Mouse (Mus musculus) liver, embryonic 12.5 days (tissue): ENCODE measurements around the gene Vps4a. TPM values are rescaled to one million over a fixed set of nuclear protein-coding genes. Genes with fewer than 3 reads are reported as not detected.
A peak's percentile ranks its signal among the peaks of the same experiment; 100 is the strongest.

Experiments used
- ATAC-seq: fragments of 200-750 bp; cut with Nextera tagmentation; 2 replicates; pipeline ENCODE4 v1.8.0; 2017; ENCODE audit warnings: moderate number of reproducible peaks, mild to moderate bottlenecking, moderate library complexity
- H3K27ac ChIP-seq: fragments of 300-500 bp; sonication (generic); 2 replicates; pipeline ENCODE4 v1.5.1; 2016; ENCODE audit warnings: mild to moderate bottlenecking
- H3K27me3 ChIP-seq: fragments of 300-500 bp; sonication (generic); replicated peaks from 2 replicates; pipeline ENCODE4 v1.6.1; 2016; ENCODE audit warnings: mild to moderate bottlenecking, moderate library complexity
- H3K36me3 ChIP-seq: fragments of 300-500 bp; sonication (generic); 2 replicates; pipeline ENCODE4 v1.6.1; 2016; ENCODE audit warnings: mild to moderate bottlenecking, moderate library complexity
- H3K4me1 ChIP-seq: fragments of 300-500 bp; sonication (generic); 2 replicates; pipeline ENCODE4 v1.6.1; 2016
- H3K4me2 ChIP-seq: fragments of 300-500 bp; sonication (generic); 2 replicates; pipeline ENCODE4 v1.6.1; 2016; ENCODE audit warnings: mild to moderate bottlenecking, moderate library complexity
- H3K4me3 ChIP-seq: fragments of 300-500 bp; sonication (generic); 2 replicates; pipeline ENCODE4 v1.5.1; 2016; ENCODE audit warnings: mild to moderate bottlenecking, moderate library complexity
- H3K9ac ChIP-seq: fragments of 300-500 bp; sonication (generic); 2 replicates; pipeline ENCODE4 v1.6.1; 2016; ENCODE audit warnings: mild to moderate bottlenecking, moderate library complexity
- H3K9me3 ChIP-seq: fragments of 300-500 bp; sonication (generic); replicated peaks from 2 replicates; pipeline ENCODE4 v1.6.1; 2016; ENCODE audit warnings: mild to moderate bottlenecking, moderate library complexity
- WGBS: fragments of 180-500 bp; shearing (Covaris S2); methylation state at CpG from one replicate; pipeline ENCODE4 v1.1.7; 2016; ENCODE audit not compliant: insufficient replicate concordance; 5-methylcytosine and 5-hydroxymethylcytosine counted together
- polyA plus RNA-seq: library from polyadenylated mRNA; unstranded; fragments of >200 nt; fragmentation: Nextera tagmentation; extraction: Ambion mirVana; gene quantifications from 2 replicates; pipeline ENCODE4 v1.2.1, GENCODE M21; 2016

Vps4a gene
- polyA plus RNA-seq, 1 experiment from 2014 or later: 32.8 TPM

GRCm38 (mm10) chr8:107052046-107052445, 21.0 kb downstream of the Vps4a start:
- no peak overlapping the region for H3K4me2 ChIP-seq
- H3K4me3 ChIP-seq: no peak overlapping the region
- peaks cover 43% of the 10 kb centered on the region for H3K4me1 ChIP-seq
- 92% methylated on average over 8 of the region's 8 CpGs for WGBS
- no peak overlapping the region for H3K9ac ChIP-seq
- H3K27ac ChIP-seq: no peak overlapping the region
- peaks cover 65% of the 10 kb centered on the region for H3K36me3 ChIP-seq
- H3K9me3 ChIP-seq: no peaks in the 10 kb centered on the region; the same call in 1 of the 2 replicates
- ATAC-seq: no peak
- H3K27me3 ChIP-seq: no peaks in the 10 kb centered on the region

- Histone ChIP-seq H3K9ac (peak within 1 kb of the TSS; percentile 91), H3K9me3 (no peaks in the 10 kb centered on the region; the same call in 1 of the 2 replicates), H3K27me3 (no peaks in the 10 kb centered on the region), H3K4me1 (peaks cover 31% of the 10 kb centered on the region), H3K27ac (peak within 1 kb of the TSS; percentile 82), H3K4me3 (peak within 1 kb of the TSS; percentile 96), H3K36me3 (peaks cover 69% of the 10 kb centered on the region), H3K4me2 (peak within 1 kb of the TSS; percentile 91)
- peak; percentile 89 for ATAC-seq
- WGBS: under 1% methylated on average over 88 of the region's 88 CpGs
Observed at GRCm38 (mm10) chr8:107056076-107056972, 25.3 kb downstream of the Vps4a start, which contains the start of the genes Cog8 and Nip7. Gene Cog8 (minus strand): TSS chr8:107056689. Gene Nip7 (plus strand): TSS chr8:107056877.

- Histone ChIP-seq H3K36me3 (peaks cover 63% of the 10 kb centered on the region), H3K27ac (peak overlapping the region; percentile 60), H3K27me3 (no peaks in the 10 kb centered on the region), H3K9ac (peak overlapping the region; percentile 91), H3K4me1 (peaks cover 31% of the 10 kb centered on the region), H3K4me2 (peak overlapping the region; percentile 91), H3K4me3 (peak overlapping the region; percentile 96), H3K9me3 (no peaks in the 10 kb centered on the region; the same call in 1 of the 2 replicates)
- under 1% methylated on average over 33 of the region's 33 CpGs for WGBS
- ATAC-seq: peak; percentile 51
Observed at GRCm38 (mm10) chr8:107056973-107057369, 25.9 kb downstream of the Vps4a start.

GRCm38 (mm10) chr8:107062613-107063012, 31.6 kb downstream of the Vps4a start:
- Histone ChIP-seq H3K9me3 (no peaks in the 10 kb centered on the region), H3K27me3 (no peaks in the 10 kb centered on the region), H3K27ac (no peak overlapping the region), H3K36me3 (peaks cover 30% of the 10 kb centered on the region), H3K4me3 (no peak overlapping the region), H3K9ac (no peak overlapping the region), H3K4me1 (peaks cover 22% of the 10 kb centered on the region), H3K4me2 (no peak overlapping the region)
- WGBS: 57% methylated on average over 1 of the region's 1 CpGs
- no peak for ATAC-seq

- WGBS: 49% methylated on average over 17 of the region's 17 CpGs
- H3K27me3 ChIP-seq: no peaks in the 10 kb centered on the region
- peak; percentile 88 for ATAC-seq
- peaks cover 24% of the 10 kb centered on the region for H3K36me3 ChIP-seq
- H3K9me3 ChIP-seq: no peaks in the 10 kb centered on the region
- peaks cover 12% of the 10 kb centered on the region for H3K4me1 ChIP-seq
- no peak within 1 kb of the TSS for H3K4me3 ChIP-seq
- H3K9ac ChIP-seq: 0 out of 2 replicates have a peak within 1 kb of the TSS, but pooled peaks have one; percentile 19
- no peak within 1 kb of the TSS for H3K4me2 ChIP-seq
- H3K27ac ChIP-seq: no peak within 1 kb of the TSS
Observed at GRCm38 (mm10) chr8:107065511-107066496, 34.8 kb downstream of the Vps4a start, which contains the start of gene Tmed6. Gene Tmed6 (minus strand): TSS chr8:107065644.

- Histone ChIP-seq H3K4me3 (no peak overlapping the region), H3K27me3 (no peaks in the 10 kb centered on the region), H3K9ac (no peak overlapping the region), H3K36me3 (peaks cover 97% of the 10 kb centered on the region), H3K27ac (no peak overlapping the region), H3K4me2 (no peak overlapping the region), H3K4me1 (peaks cover 7% of the 10 kb centered on the region; the same call in 1 of the 2 replicates), H3K9me3 (no peaks in the 10 kb centered on the region)
- no peak for ATAC-seq
- WGBS: 73% methylated on average over 4 of the region's 4 CpGs
Observed at GRCm38 (mm10) chr8:107073706-107074105, 42.7 kb downstream of the Vps4a start.

- Histone ChIP-seq H3K9ac (no peak overlapping the region), H3K27ac (no peak overlapping the region), H3K36me3 (peaks cover 98% of the 10 kb centered on the region), H3K27me3 (no peaks in the 10 kb centered on the region), H3K4me3 (no peak overlapping the region), H3K4me2 (no peak overlapping the region), H3K9me3 (no peaks in the 10 kb centered on the region), H3K4me1 (peaks cover 7% of the 10 kb centered on the region; the same call in 1 of the 2 replicates)
- WGBS: 71% methylated on average over 1 of the region's 1 CpGs
- no peak for ATAC-seq
Observed at GRCm38 (mm10) chr8:107074128-107074527, 43.1 kb downstream of the Vps4a start.

- Histone ChIP-seq H3K27ac (no peak overlapping the region), H3K4me3 (no peak overlapping the region), H3K9ac (no peak overlapping the region), H3K4me1 (peaks cover 7% of the 10 kb centered on the region; the same call in 1 of the 2 replicates), H3K9me3 (no peaks in the 10 kb centered on the region), H3K36me3 (peaks cover 98% of the 10 kb centered on the region), H3K4me2 (no peak overlapping the region), H3K27me3 (no peaks in the 10 kb centered on the region)
- 78% methylated on average over 7 of the region's 7 CpGs for WGBS
- ATAC-seq: no peak
Observed at GRCm38 (mm10) chr8:107076239-107076888, 45.3 kb downstream of the Vps4a start.

- Histone ChIP-seq H3K27me3 (no peaks in the 10 kb centered on the region), H3K36me3 (peaks cover 96% of the 10 kb centered on the region), H3K9me3 (no peaks in the 10 kb centered on the region), H3K4me1 (no peaks in the 10 kb centered on the region), H3K27ac (no peak overlapping the region), H3K9ac (no peak overlapping the region), H3K4me2 (no peak overlapping the region), H3K4me3 (no peak overlapping the region)
- WGBS: 88% methylated on average over 17 of the region's 17 CpGs
- no peak for ATAC-seq
Observed at GRCm38 (mm10) chr8:107085358-107085757, 54.3 kb downstream of the Vps4a start.

GRCm38 (mm10) chr8:107086018-107086417, 55.0 kb downstream of the Vps4a start:
- no peak for ATAC-seq
- Histone ChIP-seq H3K9me3 (no peaks in the 10 kb centered on the region), H3K36me3 (peaks cover 96% of the 10 kb centered on the region), H3K4me1 (no peaks in the 10 kb centered on the region), H3K4me2 (no peak overlapping the region), H3K27ac (no peak overlapping the region), H3K4me3 (no peak overlapping the region), H3K27me3 (no peaks in the 10 kb centered on the region), H3K9ac (no peak overlapping the region)
- WGBS: 94% methylated on average over 5 of the region's 5 CpGs

- Histone ChIP-seq H3K4me3 (no peak overlapping the region), H3K4me2 (no peak overlapping the region), H3K27me3 (no peaks in the 10 kb centered on the region), H3K4me1 (peaks cover 8% of the 10 kb centered on the region), H3K9me3 (no peaks in the 10 kb centered on the region), H3K27ac (no peak overlapping the region), H3K36me3 (peaks cover 96% of the 10 kb centered on the region), H3K9ac (no peak overlapping the region)
- ATAC-seq: no peak
- 87% methylated on average over 5 of the region's 5 CpGs for whole genome bisulfite sequencing
Observed at GRCm38 (mm10) chr8:107088526-107089063, 57.6 kb downstream of the Vps4a start.
